Mouse (Mus musculus): ENCODE results near the gene Klk1b16.

- TF ChIP-seq CTCF (IDR thresholded peaks at IDR 0.05; ENCODE audit: borderline replicate concordance, insufficient read depth, low read depth, low read length) = no peak
- TF ChIP-seq POLR2A (IDR thresholded peaks at IDR 0.05; ENCODE audit: borderline replicate concordance, insufficient read depth, low read length) = no peak
Observed at GRCm38 (mm10) chr7:44123445-44123844, 13.1 kb upstream of the Klk1b16 start.

All from cerebellum, adult 2 months (tissue).